Mouse (Mus musculus) liver, embryonic 14.5 days (tissue): ENCODE measurements at regions not wholly inside any gene's neighbourhood (a gene's known extent, or its start where the extent isn't known, plus 50 kb on each side); places are given as distances from the start of the nearest gene placed in this dataset.
"Not testable (repeated sequence)": the region's sequence is repeated elsewhere in the genome, so short reads cannot be mapped to it uniquely, and the experiment has no call there.

ENCODE experiments used
- CTCF ChIP-seq: IDR thresholded peaks from 2 replicates; pipeline ENCODE4 v1.5.1; 2016; ENCODE audit warnings: antibody characterized with exemption, low read depth, control low read depth
- EP300 ChIP-seq: IDR thresholded peaks from 2 replicates; pipeline ENCODE4 v1.6.1; 2016; ENCODE audit warnings: antibody characterized with exemption, low read depth

- TF ChIP-seq CTCF, EP300: not testable (repeated sequence)
Measured at GRCm38 (mm10) chr15:25200249-25200648, 213.3 kb downstream of the Basp1 start.
